Mouse (Mus musculus): ENCODE measurements around the gene Ipo11.
"Not testable (repeated sequence)": the region's sequence is repeated elsewhere in the genome, so short reads cannot be mapped to it uniquely, and the experiment has no call there.

Gene Ipo11

DNA sequence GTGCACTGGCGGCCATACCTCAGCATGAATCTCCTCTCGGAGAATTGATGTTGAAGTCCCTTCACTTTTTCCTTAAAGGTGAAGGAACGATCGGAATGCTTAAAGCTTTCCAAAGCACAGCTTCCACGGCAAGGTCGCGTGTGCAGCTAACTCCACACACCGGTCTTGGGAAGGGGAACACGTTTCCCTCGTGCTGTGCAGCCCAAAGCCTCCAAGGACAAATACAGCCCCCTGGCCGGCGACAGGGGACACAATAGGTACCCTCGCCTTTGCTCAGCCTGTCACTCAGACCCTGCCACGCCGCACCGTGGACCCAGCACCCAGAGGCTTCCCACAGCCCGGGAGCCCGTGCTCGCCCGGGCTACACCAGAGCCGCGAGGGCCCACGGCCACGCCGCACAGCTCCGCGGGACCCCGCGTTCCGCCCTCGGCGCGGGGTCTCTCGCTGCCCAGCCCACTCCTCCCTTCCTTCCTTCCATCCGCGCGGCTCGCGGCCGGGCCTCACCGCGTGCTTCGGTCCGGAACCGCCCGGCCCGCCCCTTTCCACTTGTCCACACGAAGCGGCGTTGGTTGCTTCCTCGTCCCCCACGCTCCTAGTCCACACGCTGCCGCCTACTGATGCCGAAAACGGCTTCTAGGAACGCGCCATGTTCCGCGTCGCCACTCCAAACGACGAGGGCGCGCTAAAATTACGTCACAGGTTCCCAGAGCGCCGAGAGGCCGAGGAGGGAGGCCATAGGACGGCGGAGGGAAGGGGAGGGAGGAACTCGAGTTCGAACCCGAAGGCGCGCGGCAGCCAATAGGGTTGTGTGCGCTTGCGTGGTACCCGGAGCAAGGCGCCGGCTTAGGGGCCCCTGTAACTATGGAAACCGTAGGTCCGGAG, at the start of gene Ipo11:
Gene Ipo11, minus strand, starts transcription at position 703 of the 882 bp plus-strand sequence.
- DNase-seq: peak; percentile 84

DNA sequence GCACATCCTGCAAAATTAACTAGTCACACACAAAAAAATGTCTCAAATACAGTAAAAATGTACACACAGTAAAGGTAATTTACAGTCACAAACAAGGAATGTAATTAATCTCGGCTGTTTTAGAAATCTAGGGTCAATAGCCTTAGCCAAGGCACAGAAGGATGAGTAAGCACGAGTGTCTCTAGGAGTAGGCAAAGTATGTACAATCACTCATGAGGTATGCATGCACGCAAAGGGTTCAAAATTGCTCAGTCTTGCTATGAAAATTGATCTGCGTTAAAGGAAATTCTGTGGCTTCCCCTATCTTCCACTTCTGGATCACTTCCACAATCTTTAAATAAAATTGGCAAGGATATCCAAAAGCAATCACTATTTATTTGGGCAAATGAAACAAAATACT, 24.7 kb upstream of the Ipo11 start:
- DNase-seq: no peak

DNA sequence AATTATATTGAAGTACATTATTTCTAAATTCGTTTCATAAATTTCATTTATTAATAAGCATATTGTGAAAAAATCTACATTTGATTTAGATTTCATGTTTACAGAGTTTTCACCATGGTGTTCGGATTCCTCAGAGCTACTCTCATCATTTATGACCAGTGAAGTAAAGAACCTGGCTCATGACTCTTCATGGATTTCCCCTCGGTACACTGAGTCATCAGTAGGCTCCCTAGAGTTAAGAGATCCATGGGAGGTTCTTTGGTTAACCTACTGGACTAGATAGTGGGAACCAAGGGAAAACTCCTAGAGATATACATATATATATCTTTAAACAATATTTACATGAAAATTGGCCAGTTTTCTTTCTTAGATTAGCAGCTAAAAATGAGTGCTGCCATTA, 23.8 kb upstream of the Ipo11 start:
- DNase-seq: no peak

- no peak for DNase-seq
These were observed 21.5 kb upstream of the Ipo11 start for GRCm38 (mm10) chr13:106958286-106958685.

DNA sequence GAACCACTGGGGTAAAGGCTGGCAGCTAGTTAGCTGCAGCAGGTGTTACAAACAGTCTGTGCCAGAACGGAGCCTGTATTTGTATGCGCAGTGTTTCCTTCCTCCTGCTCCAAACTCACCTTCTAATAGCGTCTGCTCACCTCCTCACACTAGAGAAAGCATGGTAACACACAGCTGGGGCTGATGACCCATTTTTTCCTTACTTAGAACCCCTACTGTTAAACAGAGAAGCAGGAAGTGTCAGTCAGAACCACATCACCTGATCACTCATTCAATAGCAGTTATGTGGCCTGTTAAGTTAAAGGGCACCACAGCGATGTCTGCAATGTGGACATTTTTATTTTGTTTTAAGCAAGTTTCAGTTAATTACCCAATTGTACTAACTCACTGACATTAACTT, 20.8 kb upstream of the Ipo11 start:
- no peak for DNase-seq

- no peak for DNase-seq
These were observed 18.1 kb upstream of the Ipo11 start for GRCm38 (mm10) chr13:106954880-106955279.

- DNase-seq: no peak
These were observed 10.8 kb upstream of the Ipo11 start for GRCm38 (mm10) chr13:106947583-106947982.

GRCm38 (mm10) chr13:106946594-106947540, 10.1 kb upstream of the Ipo11 start, which contains the start of gene Dimt1:
Gene Dimt1 (plus strand): TSS chr13:106947127.
- DNase-seq: peak; percentile 95

- DNase-seq: no peak
These were observed 8.8 kb upstream of the Ipo11 start for GRCm38 (mm10) chr13:106945518-106945917.

DNA sequence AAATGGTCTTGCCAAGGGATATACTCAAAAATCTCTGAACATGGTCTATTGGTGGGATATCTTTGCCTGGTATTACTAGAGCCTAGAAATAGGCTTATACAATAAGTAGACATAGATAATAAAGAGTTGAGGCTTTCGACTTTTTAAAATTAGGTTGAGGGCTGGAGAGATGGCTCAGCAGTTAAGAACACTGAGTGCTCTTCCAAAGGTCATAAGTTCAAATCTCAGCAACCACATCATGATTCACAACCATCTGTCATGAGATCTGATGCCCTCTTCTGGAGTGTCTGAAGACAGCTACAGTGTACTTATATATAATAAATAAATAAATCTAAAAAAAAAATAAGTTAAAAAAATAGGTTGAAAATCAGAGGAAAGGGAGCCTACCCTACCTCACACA, 6.0 kb upstream of the Ipo11 start:
- no peak for DNase-seq

- no peak for DNase-seq
These were observed 4.6 kb upstream of the Ipo11 start for GRCm38 (mm10) chr13:106941211-106941976.

DNA sequence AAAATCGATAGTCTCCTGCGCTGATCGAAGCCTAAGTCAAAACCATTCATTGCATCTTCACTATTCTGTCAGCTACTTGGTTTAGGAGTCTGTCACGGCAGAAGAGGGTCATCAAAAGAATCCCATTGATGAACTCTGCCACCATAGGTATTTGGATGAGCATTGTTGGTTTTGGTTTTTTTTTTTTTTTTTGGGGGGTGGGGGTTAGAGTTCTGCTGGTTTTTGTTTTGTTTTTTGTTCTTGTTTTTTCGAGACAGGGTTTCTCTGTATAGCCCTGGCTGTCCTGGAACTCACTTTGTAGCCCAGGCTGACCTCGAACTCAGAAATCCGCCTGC, 347 bp upstream of the Ipo11 start:
- DNase-seq: no peak

DNA sequence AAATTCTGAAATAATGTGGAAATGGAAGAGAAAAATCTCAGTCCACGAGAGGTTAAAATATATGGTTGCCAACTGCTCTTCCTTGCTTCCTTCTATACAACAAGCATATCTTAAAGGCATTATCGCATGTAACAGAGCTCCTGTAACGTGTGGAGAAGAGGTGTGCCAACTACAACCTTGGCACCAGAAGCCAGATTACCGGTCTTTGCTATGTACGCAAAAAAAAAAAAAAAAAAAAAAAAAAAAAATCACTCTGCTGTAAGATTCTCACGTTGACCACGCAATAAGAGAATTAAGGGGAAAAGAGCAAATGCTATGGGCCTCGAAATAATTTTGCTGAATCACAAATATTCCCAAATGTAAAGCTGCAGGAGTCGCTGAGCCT, 895 bp downstream of the Ipo11 start:
- DNase-seq: no peak

GRCm38 (mm10) chr13:106929201-106929600, 7.6 kb downstream of the Ipo11 start:
- no peak for DNase-seq

DNA sequence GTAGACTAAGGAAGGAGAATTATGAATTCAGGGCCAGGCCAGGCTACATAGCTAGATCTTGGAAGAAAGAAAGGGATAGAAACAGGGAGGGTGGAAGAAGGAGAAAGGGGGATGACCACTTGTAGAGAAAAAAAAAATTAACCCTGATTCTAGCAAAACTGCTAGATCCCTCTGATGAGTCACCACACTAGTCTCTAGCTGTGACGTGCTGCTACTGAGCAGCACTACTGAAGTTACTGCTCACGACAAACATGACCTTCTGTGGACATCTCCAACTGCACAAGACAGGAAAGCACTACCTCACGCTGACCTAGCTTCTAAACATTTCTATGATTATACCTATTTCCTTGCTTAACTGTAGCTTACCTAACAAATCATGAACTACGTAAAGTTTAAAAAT, 8.5 kb downstream of the Ipo11 start:
- DNase-seq: no peak

- not testable (repeated sequence) for DNase-seq
These were observed 10.8 kb downstream of the Ipo11 start for GRCm38 (mm10) chr13:106925921-106926320.

DNA sequence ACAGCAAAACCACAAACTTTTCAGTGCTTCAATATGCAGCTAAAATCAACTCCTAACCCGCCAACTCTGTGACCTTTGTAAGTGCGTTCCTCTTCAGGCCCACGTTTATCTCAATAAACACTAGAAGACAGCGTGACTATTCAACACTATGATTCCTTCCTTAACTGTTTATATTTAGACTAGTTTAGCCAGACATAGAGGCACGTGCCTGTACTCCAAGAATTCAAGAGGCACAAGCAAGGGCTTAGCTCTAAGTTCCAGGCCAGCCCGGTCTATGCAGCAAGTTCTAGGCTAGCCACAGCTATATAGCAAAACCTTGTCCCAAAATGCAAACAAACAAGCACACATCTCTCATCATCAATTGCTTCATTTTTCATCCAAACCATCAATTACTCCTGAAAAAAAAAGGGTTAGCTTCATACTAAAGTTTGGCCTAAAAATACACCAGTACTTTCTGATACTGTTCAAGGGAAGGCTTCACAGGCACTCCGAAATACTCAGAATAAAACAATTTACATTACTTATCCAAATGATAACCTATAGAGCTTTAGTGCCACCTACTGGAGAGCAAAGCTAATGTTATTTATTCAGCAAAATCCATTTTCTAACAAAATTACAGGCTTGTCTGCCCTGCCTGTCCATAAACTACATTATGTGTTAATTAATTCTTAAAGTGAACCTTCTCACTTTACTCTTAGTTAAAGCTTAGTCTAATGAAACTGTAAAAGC, 18.3 kb downstream of the Ipo11 start:
- DNase-seq: no peak

GRCm38 (mm10) chr13:106913125-106913736, 23.5 kb downstream of the Ipo11 start:
- no peak for DNase-seq

GRCm38 (mm10) chr13:106910096-106910495, 26.7 kb downstream of the Ipo11 start:
- no peak for DNase-seq

DNA sequence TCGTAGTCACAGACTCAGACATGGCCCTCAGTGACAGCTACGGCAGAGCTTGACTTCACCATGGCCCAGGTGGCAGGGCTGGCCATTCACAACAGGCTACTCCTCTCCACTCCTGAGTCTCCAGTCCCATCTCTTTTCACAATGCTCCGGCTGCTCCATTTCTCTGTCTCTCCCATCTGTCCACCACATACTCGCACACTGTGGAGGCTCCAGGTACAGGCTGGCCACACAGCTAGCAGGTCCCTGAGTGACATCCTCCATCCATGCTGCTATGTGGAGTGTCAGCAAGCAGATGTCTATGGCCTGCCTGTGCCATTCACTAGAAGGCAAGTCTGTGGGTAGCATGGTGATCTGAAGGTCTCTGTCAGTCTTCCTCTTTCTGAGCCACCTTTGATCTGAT, 29.5 kb downstream of the Ipo11 start:
- no peak for DNase-seq

- not testable (repeated sequence) for DNase-seq
These were observed 31.6 kb downstream of the Ipo11 start for GRCm38 (mm10) chr13:106905154-106905553.

DNA sequence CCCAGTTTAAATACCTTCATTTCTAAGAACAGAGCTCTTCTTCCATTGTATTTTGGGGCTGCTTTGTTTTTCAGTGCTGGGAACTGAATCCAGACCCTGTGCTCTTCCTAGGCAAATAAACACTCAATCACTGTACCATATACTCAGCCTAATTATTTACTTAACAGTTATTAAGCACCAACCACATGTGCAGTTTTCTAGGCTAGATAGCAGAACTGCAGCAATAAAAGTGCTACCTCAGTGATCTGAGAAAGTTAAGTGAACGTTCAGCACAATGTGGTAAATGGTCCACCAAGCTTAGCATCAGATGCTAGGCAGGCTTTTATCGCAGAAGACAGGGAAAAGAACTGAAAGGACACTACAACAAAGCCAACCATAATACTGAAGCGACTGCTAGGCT, 32.1 kb downstream of the Ipo11 start:
- DNase-seq: no peak
